Mouse (Mus musculus): ENCODE data around the gene Creg2.
"Not testable (repeated sequence)": the region's sequence is repeated elsewhere in the genome, so short reads cannot be mapped to it uniquely, and the experiment has no call there.

Creg2 gene

GRCm38 (mm10) chr1:39650435-39651240 lies 636 bp downstream of the Creg2 start:
- peak; percentile 10 for DNase-seq

- no peak for DNase-seq
Observed at GRCm38 (mm10) chr1:39649691-39650434, 1.4 kb downstream of the Creg2 start.

GRCm38 (mm10) chr1:39648584-39648983 lies 2.7 kb downstream of the Creg2 start:
- no peak for DNase-seq

DNA sequence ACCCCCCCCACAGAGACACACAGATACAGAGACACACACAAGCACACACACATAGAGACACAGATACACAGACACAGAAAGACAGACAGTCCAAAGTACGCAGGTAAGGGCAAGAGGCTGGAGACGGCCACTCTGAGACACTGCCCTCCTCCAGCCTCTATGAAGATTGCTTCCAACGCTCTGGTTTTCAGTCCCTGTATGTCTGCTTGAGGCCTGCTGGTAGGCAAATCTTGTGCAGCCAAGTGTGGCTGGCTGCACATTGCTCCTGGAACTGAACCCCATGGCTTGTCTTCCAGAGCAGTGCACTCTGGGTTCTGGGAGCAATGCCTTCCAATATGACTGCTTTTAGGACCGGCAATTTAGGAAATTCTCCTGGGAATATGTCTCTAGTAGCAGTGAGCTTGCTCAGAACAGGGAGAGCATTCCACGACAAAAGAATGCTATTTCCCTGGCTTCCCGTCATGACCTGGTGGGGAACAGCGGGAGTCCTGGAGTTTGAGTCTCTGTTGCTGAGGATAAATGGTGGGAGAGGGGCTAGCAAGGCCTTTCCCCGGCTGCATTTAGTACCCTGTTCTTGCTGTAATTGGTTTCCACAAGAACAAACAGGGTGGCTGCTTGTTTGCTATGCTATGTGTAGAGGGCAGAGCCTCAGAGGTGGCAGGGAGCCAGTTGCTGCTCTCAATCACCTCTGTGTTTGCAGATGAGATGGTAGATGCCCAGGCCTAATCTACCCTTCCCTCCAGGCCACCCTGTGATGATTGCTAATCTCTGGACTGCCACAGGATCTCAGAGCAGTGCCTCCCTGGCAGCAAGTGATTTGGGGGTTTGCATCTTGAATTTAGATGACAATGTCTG lies 5.1 kb downstream of the Creg2 start:
- DNase-seq, result peak; percentile 21

DNA sequence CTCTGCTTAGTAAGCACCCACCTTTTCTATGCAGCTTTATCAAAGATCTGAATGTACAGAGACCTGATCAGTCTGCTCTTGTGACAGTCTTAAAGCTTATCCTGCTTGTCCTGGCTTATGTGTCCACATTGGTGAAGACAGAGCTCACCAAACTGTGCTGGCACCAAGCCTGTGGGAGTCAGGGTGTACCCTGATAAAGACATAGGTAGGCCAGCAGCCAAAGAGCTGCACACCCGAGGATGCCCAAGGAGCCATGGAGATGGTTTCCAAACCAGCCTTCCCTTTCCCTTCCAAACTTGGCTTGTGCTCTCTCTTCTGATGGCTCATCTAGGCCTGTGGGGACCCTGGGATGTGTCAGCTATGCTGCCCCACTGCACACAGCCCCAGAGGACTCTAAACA lies 6.9 kb downstream of the Creg2 start:
- DNase-seq, result no peak

GRCm38 (mm10) chr1:39641667-39642066 lies 9.6 kb downstream of the Creg2 start:
- no peak for DNase-seq

DNA sequence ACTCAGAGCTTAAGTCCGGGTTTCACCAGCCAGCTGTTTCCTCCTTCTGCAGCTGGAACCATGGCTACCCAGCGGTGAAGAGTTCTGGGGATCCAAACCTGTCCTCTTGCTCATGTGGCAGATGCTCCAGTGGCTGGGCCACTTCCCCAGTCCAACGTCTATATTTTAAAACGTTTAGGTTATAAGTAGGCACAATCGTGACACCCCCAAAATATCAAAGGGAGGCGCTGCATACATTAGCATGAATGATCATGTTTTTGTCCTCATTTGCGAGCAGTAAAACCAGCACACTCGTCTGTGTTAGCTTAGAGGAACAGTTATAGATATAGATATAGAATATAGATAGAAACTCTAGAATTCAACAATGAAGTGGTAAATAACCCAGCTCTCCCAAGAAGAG lies 14.1 kb downstream of the Creg2 start:
- DNase-seq, result no peak

DNA sequence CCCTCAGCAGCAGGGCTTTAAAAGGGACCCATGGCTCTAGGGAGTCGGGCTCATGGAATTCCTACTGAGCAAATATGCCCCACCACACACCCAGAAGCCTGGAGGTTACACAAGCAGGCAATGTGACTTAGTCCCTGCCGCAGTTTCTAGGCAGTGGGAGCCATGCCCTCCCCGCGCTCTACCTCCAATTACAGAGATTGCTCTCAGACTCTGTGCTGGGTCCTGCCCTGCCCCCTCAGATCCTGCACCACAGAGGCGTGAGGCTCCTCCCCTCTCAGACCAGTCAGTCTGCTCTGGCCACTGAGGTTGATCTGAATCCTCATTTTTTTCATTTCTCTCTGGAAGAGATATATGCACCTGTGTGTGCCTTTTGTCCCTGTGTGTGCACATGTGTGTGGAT lies 14.6 kb downstream of the Creg2 start:
- DNase-seq, result no peak

- no peak for DNase-seq
Observed at GRCm38 (mm10) chr1:39636196-39636595, 15.1 kb downstream of the Creg2 start.

GRCm38 (mm10) chr1:39628606-39629005 lies 22.7 kb downstream of the Creg2 start:
- no peak for DNase-seq

- DNase-seq, result no peak
Observed at GRCm38 (mm10) chr1:39625491-39625890, 25.8 kb downstream of the Creg2 start.

DNA sequence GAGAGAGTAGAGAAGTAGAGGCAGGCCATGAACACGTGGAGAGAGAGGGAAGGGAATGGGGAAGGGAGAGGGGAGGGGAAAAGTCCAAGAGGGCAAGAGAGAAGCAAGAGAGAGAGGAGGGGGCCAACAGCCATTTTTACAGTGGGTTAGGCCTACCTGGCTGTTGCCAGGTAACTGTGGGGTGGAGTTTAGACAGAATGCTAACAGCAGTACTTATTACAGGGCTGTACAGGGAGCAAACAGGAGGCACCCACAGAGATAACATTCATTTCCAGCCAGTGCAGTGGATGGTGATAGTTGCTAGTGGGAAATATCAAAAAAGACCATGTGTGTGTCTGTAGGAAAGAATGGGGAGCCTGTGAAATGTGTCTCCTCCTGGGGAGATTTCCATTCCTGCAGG lies 27.5 kb downstream of the Creg2 start:
- DNase-seq, result no peak

GRCm38 (mm10) chr1:39623106-39623505 lies 28.2 kb downstream of the Creg2 start:
- no peak for DNase-seq

DNA sequence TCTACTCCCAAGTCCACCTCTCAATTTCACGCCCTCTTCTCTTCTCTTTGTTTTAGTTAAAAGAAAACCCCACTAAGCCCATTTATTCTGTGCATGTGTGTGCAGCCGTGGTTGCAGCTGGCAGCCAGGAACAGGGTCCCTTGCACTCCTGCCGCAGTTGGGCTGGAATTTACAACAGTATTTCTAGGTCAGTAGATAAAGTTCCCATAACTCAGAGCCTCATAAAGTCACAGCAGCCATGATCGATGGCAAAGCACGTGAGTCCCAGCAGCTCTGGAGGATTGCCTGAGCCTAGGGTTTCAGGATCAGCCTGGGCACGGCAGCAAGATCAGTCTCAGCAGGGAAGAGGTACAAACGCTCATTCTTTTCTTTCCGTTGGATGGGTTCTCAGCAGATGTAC lies 32.8 kb downstream of the Creg2 start:
- DNase-seq, result no peak

GRCm38 (mm10) chr1:39615526-39615925 lies 35.7 kb downstream of the Creg2 start:
- DNase-seq, result no peak

GRCm38 (mm10) chr1:39614462-39615279 lies 36.6 kb downstream of the Creg2 start:
- no peak for DNase-seq

- no peak for DNase-seq
Observed at GRCm38 (mm10) chr1:39613061-39613460, 38.2 kb downstream of the Creg2 start.

DNA sequence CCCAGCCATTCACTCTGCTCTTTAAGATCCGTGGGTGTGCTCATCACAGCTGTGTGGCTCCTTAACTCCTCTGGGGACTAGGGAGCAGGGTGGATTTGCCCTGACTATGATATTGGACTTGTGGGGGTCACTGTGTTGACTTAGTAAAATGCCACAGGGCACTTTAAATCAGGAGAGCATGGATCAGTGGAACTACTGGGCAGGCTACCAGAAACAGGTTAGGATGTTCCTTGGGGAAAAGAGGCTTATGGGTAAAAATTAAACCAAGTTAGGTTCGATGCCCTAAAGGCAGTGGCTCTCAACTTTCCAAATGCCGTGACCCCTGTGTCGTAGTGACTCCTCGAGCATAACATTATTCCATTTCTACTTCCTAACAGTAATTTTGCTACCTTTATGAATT lies 38.8 kb downstream of the Creg2 start:
- DNase-seq, result peak; percentile 67

- no peak for DNase-seq
Observed at GRCm38 (mm10) chr1:39608534-39608933, 42.7 kb downstream of the Creg2 start.

GRCm38 (mm10) chr1:39602477-39602876 lies 48.8 kb downstream of the Creg2 start:
- DNase-seq, result no peak

DNA sequence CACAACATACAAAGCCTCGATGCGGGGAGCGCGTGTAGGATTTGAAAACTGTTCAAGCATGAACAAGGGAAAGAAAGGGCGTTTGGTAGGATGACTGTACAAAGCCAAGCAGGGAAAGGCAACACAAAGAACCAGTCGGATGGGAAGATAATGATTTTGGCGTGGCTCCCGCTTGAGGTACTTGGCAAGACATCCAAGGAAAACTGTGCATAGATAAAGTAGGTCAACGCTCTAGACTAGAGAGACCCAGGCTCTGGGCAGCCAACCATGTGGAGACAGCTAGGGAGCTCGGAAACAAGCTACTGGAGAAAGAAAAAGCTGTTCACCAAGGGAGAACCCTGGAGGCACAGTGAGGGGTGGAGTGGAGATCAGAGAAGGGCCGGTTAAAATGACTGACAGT lies 52.5 kb downstream of the Creg2 start:
- DNase-seq, result no peak

- not testable (repeated sequence) for DNase-seq
Observed at GRCm38 (mm10) chr1:39597135-39597534, 54.1 kb downstream of the Creg2 start.
